Mouse (Mus musculus) liver, embryonic 11.5 days (tissue): ENCODE measurements around the gene Daam1. TPM values are rescaled to one million over a fixed set of nuclear protein-coding genes. Genes with fewer than 3 reads are reported as not detected.
A peak's percentile ranks its signal among the peaks of the same experiment; 100 is the strongest.

ENCODE experiments used
- ATAC-seq: fragments of 200-750 bp; cut with Nextera tagmentation; replicated peaks from 2 replicates; pipeline ENCODE4 v1.8.0; 2017; ENCODE audit warnings: moderate number of reproducible peaks, mild to moderate bottlenecking, moderate TSS enrichment, moderate library complexity; ENCODE audit not compliant: low FRiP score
- DNase-seq: peaks from one replicate; pipeline ENCODE4 v3.0.0-alpha.2; 2017; ENCODE audit warnings: low spot score
- H3K27ac ChIP-seq: fragments of 300-500 bp; sonication (generic); 2 replicates; pipeline ENCODE4 v1.5.1; 2014; ENCODE audit warnings: mild to moderate bottlenecking, low read depth, low read length, control low read depth
- H3K27me3 ChIP-seq: fragments of 300-500 bp; sonication (generic); replicated peaks from 2 replicates; pipeline ENCODE4 v1.6.1; 2014; ENCODE audit warnings: low read length, mixed read lengths; ENCODE audit not compliant: control insufficient read depth, insufficient read depth
- H3K36me3 ChIP-seq: fragments of 300-500 bp; sonication (generic); 2 replicates; pipeline ENCODE4 v1.6.1; 2014; ENCODE audit warnings: mild to moderate bottlenecking, low read length, moderate library complexity, mixed read lengths; ENCODE audit not compliant: control insufficient read depth, insufficient read depth
- H3K4me1 ChIP-seq: fragments of 300-500 bp; sonication (generic); replicated peaks from 2 replicates; pipeline ENCODE4 v1.6.1; 2014; ENCODE audit warnings: low read length, mixed read lengths; ENCODE audit not compliant: control insufficient read depth, insufficient read depth
- H3K4me2 ChIP-seq: fragments of 300-500 bp; sonication (generic); 2 replicates; pipeline ENCODE4 v1.6.1; 2014; ENCODE audit warnings: mild to moderate bottlenecking, control low read depth, moderate library complexity
- H3K4me3 ChIP-seq: fragments of 300-500 bp; sonication (generic); 2 replicates; pipeline ENCODE4 v1.5.1; 2014; ENCODE audit warnings: low read depth, low read length, control low read depth
- H3K9ac ChIP-seq: fragments of 300-500 bp; sonication (generic); 2 replicates; pipeline ENCODE4 v1.6.1; 2014; ENCODE audit warnings: low read depth, low read length, control low read depth
- H3K9me3 ChIP-seq: fragments of 300-500 bp; sonication (generic); 2 replicates; pipeline ENCODE4 v1.6.1; 2016; ENCODE audit warnings: low read length, inconsistent platforms, mixed read lengths; ENCODE audit not compliant: control insufficient read depth
- WGBS: fragments of 180-500 bp; shearing (Covaris S2); extraction: QIAGEN DNeasy Blood & Tissue Kit; methylation state at CpG from one replicate; pipeline ENCODE4 v1.1.7; 2014; 5-methylcytosine and 5-hydroxymethylcytosine counted together
- polyA plus RNA-seq: library from polyadenylated mRNA; unstranded; fragments of >200 nt; fragmentation: Nextera tagmentation; extraction: Ambion mirVana; gene quantifications from 2 replicates; pipeline ENCODE4 v1.2.1, GENCODE M21; 2014

The Daam1 gene
- polyA plus RNA-seq, 1 experiment from 2014 or later = 15.2 TPM

- H3K4me1 ChIP-seq = no peaks in the 10 kb centered on the region
- WGBS = 96% methylated on average over 3 of the region's 3 CpGs
- ATAC-seq = no peak
Observed at GRCm38 (mm10) chr12:72011404-72011803, 180.5 kb downstream of the Daam1 start.

GRCm38 (mm10) chr12:72012126-72012525 lies 181.2 kb downstream of the Daam1 start:
- no peak overlapping the region for H3K4me2 ChIP-seq
- no peak for ATAC-seq

More at GRCm38 (mm10) chr12:72011404-72011803, 180.5 kb downstream of the Daam1 start:
- Histone ChIP-seq H3K4me2 (no peak overlapping the region), H3K36me3 (no peaks in the 10 kb centered on the region), H3K27ac (no peak overlapping the region), H3K4me3 (no peak overlapping the region), H3K27me3 (no peaks in the 10 kb centered on the region), H3K9ac (no peak overlapping the region), H3K9me3 (no peaks in the 10 kb centered on the region)
- DNase-seq = no peak

GRCm38 (mm10) chr12:72013711-72014354 lies 183.0 kb downstream of the Daam1 start:
- no peak overlapping the region for H3K4me2 ChIP-seq
- no peak for DNase-seq
- WGBS = 84% methylated on average over 13 of the region's 13 CpGs

More at GRCm38 (mm10) chr12:72012126-72012525, 181.2 kb downstream of the Daam1 start:
- Histone ChIP-seq H3K4me3 (no peak overlapping the region), H3K9me3 (no peaks in the 10 kb centered on the region), H3K36me3 (no peaks in the 10 kb centered on the region), H3K27ac (no peak overlapping the region), H3K27me3 (no peaks in the 10 kb centered on the region), H3K4me1 (no peaks in the 10 kb centered on the region), H3K9ac (no peak overlapping the region)
- WGBS = 86% methylated on average over 6 of the region's 6 CpGs
- DNase-seq = no peak

GRCm38 (mm10) chr12:72014355-72014776 lies 183.5 kb downstream of the Daam1 start:
- H3K9me3 ChIP-seq = no peaks in the 10 kb centered on the region
- H3K36me3 ChIP-seq = no peaks in the 10 kb centered on the region
- H3K27me3 ChIP-seq = no peaks in the 10 kb centered on the region
- H3K27ac ChIP-seq = no peak overlapping the region
- no peak overlapping the region for H3K4me2 ChIP-seq
- ATAC-seq (no peak), DNase-seq (no peak)
- H3K4me3 ChIP-seq = no peak overlapping the region
- H3K9ac ChIP-seq = no peak overlapping the region
- WGBS = 79% methylated on average over 10 of the region's 10 CpGs
- no peaks in the 10 kb centered on the region for H3K4me1 ChIP-seq

More at GRCm38 (mm10) chr12:72013711-72014354, 183.0 kb downstream of the Daam1 start:
- H3K36me3 ChIP-seq = no peaks in the 10 kb centered on the region
- no peaks in the 10 kb centered on the region for H3K9me3 ChIP-seq
- H3K4me3 ChIP-seq = no peak overlapping the region
- ATAC-seq = no peak
- H3K27me3 ChIP-seq = no peaks in the 10 kb centered on the region
- H3K9ac ChIP-seq = no peak overlapping the region
- H3K27ac ChIP-seq = no peak overlapping the region
- H3K4me1 ChIP-seq = no peaks in the 10 kb centered on the region

- Histone ChIP-seq H3K27me3 (no peaks in the 10 kb centered on the region), H3K4me2 (no peak overlapping the region), H3K9ac (no peak overlapping the region), H3K36me3 (no peaks in the 10 kb centered on the region), H3K4me3 (no peak overlapping the region), H3K27ac (no peak overlapping the region), H3K4me1 (no peaks in the 10 kb centered on the region), H3K9me3 (no peaks in the 10 kb centered on the region)
- ATAC-seq = no peak
- 61% methylated on average over 5 of the region's 5 CpGs for WGBS
- DNase-seq = no peak
Observed at GRCm38 (mm10) chr12:72015296-72015695, 184.4 kb downstream of the Daam1 start.

GRCm38 (mm10) chr12:72020285-72020684 lies 189.4 kb downstream of the Daam1 start:
- peaks cover 9% of the 10 kb centered on the region; the same call in 1 of the 2 replicates for H3K4me1 ChIP-seq
- peaks cover 5% of the 10 kb centered on the region; the same call in 1 of the 2 replicates for H3K9me3 ChIP-seq
- H3K36me3 ChIP-seq = no peaks in the 10 kb centered on the region; the same call in 1 of the 2 replicates
- no peak for DNase-seq
- H3K4me3 ChIP-seq = no peak overlapping the region
- 91% methylated on average over 4 of the region's 4 CpGs for WGBS
- ATAC-seq = no peak
- H3K27ac ChIP-seq = no peak overlapping the region
- H3K27me3 ChIP-seq = no peaks in the 10 kb centered on the region
- H3K9ac ChIP-seq = no peak overlapping the region
- H3K4me2 ChIP-seq = no peak overlapping the region

GRCm38 (mm10) chr12:72021543-72021942 lies 190.7 kb downstream of the Daam1 start:
- no peaks in the 10 kb centered on the region; the same call in 1 of the 2 replicates for H3K36me3 ChIP-seq
- H3K27me3 ChIP-seq = no peaks in the 10 kb centered on the region
- WGBS = 54% methylated on average over 5 of the region's 5 CpGs
- peaks cover 9% of the 10 kb centered on the region; the same call in 1 of the 2 replicates for H3K4me1 ChIP-seq
- no peak overlapping the region for H3K9ac ChIP-seq
- H3K4me2 ChIP-seq = no peak overlapping the region
- H3K27ac ChIP-seq = no peak overlapping the region
- DNase-seq = no peak
- ATAC-seq = 0 out of 2 replicates have a peak, but pooled peaks have one; percentile 20
- no peak overlapping the region for H3K4me3 ChIP-seq
- H3K9me3 ChIP-seq = peaks cover 5% of the 10 kb centered on the region; the same call in 1 of the 2 replicates

GRCm38 (mm10) chr12:72022790-72023189 lies 191.9 kb downstream of the Daam1 start:
- no peaks in the 10 kb centered on the region; the same call in 1 of the 2 replicates for H3K36me3 ChIP-seq
- H3K4me1 ChIP-seq = peaks cover 9% of the 10 kb centered on the region; the same call in 1 of the 2 replicates
- no peak overlapping the region for H3K9ac ChIP-seq
- no peak overlapping the region for H3K4me2 ChIP-seq
- H3K27me3 ChIP-seq = no peaks in the 10 kb centered on the region
- H3K9me3 ChIP-seq = peaks cover 5% of the 10 kb centered on the region; the same call in 1 of the 2 replicates
- no peak for ATAC-seq
- H3K4me3 ChIP-seq = no peak overlapping the region
- DNase-seq = no peak
- no peak overlapping the region for H3K27ac ChIP-seq
- 64% methylated on average over 3 of the region's 3 CpGs for WGBS

- H3K9me3 ChIP-seq = peaks cover 5% of the 10 kb centered on the region; the same call in 1 of the 2 replicates
- no peak overlapping the region for H3K27ac ChIP-seq
- H3K27me3 ChIP-seq = no peaks in the 10 kb centered on the region
- no peak overlapping the region for H3K4me3 ChIP-seq
- H3K36me3 ChIP-seq = no peaks in the 10 kb centered on the region; the same call in 1 of the 2 replicates
- WGBS = 87% methylated on average over 5 of the region's 5 CpGs
- ATAC-seq (no peak), DNase-seq (no peak)
- no peak overlapping the region for H3K9ac ChIP-seq
- H3K4me2 ChIP-seq = no peak overlapping the region
- H3K4me1 ChIP-seq = peaks cover 9% of the 10 kb centered on the region; the same call in 1 of the 2 replicates
Observed at GRCm38 (mm10) chr12:72023572-72023971, 192.7 kb downstream of the Daam1 start.
